Mouse (Mus musculus): ENCODE data around the gene Prim1.

DNA sequence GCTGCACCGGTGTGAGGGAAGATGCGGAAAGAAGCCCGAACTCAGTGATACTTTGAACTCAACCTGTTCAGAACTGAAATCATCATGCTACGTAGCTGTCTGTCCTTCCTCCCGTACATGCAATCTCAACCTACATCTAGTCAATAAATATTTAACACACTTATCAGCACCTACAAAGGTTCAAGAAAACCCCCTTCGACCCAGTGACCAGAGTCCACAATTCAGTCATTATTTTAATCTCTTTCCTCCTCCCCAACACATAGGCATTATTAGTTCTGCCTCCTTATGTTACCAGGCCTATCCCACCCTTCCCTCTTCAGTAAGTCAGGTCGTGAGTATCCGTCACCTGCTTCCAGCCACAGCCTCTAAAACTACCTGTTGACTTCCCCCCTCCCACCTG lies 9.5 kb upstream of the Prim1 start:
- TF ChIP-seq CTCF (IDR thresholded peaks at IDR 0.05; ENCODE audit: control insufficient read depth, insufficient read depth, low read length), result no peak
- TF ChIP-seq POLR2A (IDR thresholded peaks at IDR 0.05; ENCODE audit: borderline replicate concordance, control insufficient read depth, low read depth, low read length), result no peak

All from bone marrow, adult 2 months (tissue).